Mouse (Mus musculus) intestine, postnatal 0 days (tissue): ENCODE results near the gene Prdm16. TPM values are rescaled to one million over a fixed set of nuclear protein-coding genes. Genes with fewer than 3 reads are reported as not detected.

ENCODE experiments used
- ATAC-seq: fragments of 200-750 bp; cut with Nextera tagmentation; 2 replicates; pipeline ENCODE4 v1.8.0; 2017; ENCODE audit warnings: mild to moderate bottlenecking, moderate TSS enrichment, moderate library complexity
- H3K27ac ChIP-seq: fragments of 300-500 bp; sonication (generic); 2 replicates; pipeline ENCODE4 v1.5.1; 2014; ENCODE audit warnings: mild to moderate bottlenecking, low read depth, low read length, moderate library complexity
- H3K27me3 ChIP-seq: fragments of 300-500 bp; sonication (generic); replicated peaks from 2 replicates; pipeline ENCODE4 v1.6.1; 2014; ENCODE audit warnings: low read length, mixed read lengths; ENCODE audit not compliant: control insufficient read depth, insufficient read depth
- H3K36me3 ChIP-seq: fragments of 300-500 bp; sonication (generic); 2 replicates; pipeline ENCODE4 v1.6.1; 2014; ENCODE audit warnings: mild to moderate bottlenecking, moderate library complexity; ENCODE audit not compliant: control insufficient read depth, insufficient read depth
- H3K4me1 ChIP-seq: fragments of 300-500 bp; sonication (generic); replicated peaks from 2 replicates; pipeline ENCODE4 v1.6.1; 2014; ENCODE audit warnings: antibody characterized with exemption, low read length, mixed read lengths; ENCODE audit not compliant: control insufficient read depth, insufficient read depth
- H3K4me2 ChIP-seq: fragments of 300-500 bp; sonication (generic); replicated peaks from 2 replicates; pipeline ENCODE4 v1.6.1; 2014; ENCODE audit warnings: low read depth, mild to moderate bottlenecking, moderate library complexity
- H3K4me3 ChIP-seq: fragments of 300-500 bp; sonication (generic); 2 replicates; pipeline ENCODE4 v1.5.1; 2014; ENCODE audit warnings: low read depth, low read length
- H3K9ac ChIP-seq: fragments of 300-500 bp; sonication (generic); 2 replicates; pipeline ENCODE4 v1.6.1; 2014; ENCODE audit warnings: mild to moderate bottlenecking, low read depth, low read length
- H3K9me3 ChIP-seq: fragments of 300-500 bp; sonication (generic); 2 replicates; pipeline ENCODE4 v1.6.1; 2016; ENCODE audit warnings: mixed run types; ENCODE audit not compliant: control insufficient read depth
- CTCF ChIP-seq: sonication (generic); IDR thresholded peaks from 2 replicates; pipeline ENCODE4 v1.5.1; 2016; ENCODE audit warnings: low read depth, mild to moderate bottlenecking, control low read depth, antibody characterized with exemption, moderate library complexity
- WGBS: fragments of 180-500 bp; shearing (Covaris S2); extraction: QIAGEN DNeasy Blood & Tissue Kit; methylation state at CpG from one replicate; pipeline ENCODE4 v1.1.7; 2014; 5-methylcytosine and 5-hydroxymethylcytosine counted together
- polyA plus RNA-seq: library from polyadenylated mRNA; unstranded; fragments of >200 nt; fragmentation: Nextera tagmentation; extraction: Ambion mirVana; gene quantifications from 2 replicates; pipeline ENCODE4 v1.2.1, GENCODE M21; 2015

Prdm16 gene
- polyA plus RNA-seq, 1 experiment from 2014 or later = 9.0 TPM

DNA sequence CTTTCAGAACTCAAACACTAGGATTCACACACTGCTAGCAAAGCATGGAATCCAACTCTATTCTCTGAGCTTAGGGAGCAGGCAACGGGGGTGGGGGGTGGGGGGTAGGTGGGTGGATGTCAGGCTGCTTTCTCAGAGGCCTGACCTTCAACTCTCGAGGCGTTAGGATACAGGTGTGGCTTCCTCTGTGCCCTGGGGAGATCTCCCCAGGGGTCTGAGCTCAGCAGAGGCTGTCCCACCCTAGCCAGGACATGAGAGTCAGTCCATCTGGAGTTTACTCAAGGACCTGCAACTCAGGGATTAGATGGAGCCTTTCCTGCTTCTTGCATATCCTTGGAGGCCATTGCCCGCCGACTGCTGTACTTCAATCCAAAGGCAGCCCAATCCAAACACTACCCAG, 267.6 kb downstream of the Prdm16 start:
- H3K9ac ChIP-seq = no peak overlapping the region
- no peak overlapping the region for H3K4me2 ChIP-seq
- no peak overlapping the region for H3K27ac ChIP-seq
- 58% methylated on average over 5 of the region's 5 CpGs for WGBS
- H3K36me3 ChIP-seq = no peaks in the 10 kb centered on the region
- TF ChIP-seq CTCF = no peak
- no peak for ATAC-seq
- H3K27me3 ChIP-seq = no peaks in the 10 kb centered on the region
- H3K4me3 ChIP-seq = no peak overlapping the region
- no peaks in the 10 kb centered on the region for H3K9me3 ChIP-seq
- no peaks in the 10 kb centered on the region for H3K4me1 ChIP-seq

DNA sequence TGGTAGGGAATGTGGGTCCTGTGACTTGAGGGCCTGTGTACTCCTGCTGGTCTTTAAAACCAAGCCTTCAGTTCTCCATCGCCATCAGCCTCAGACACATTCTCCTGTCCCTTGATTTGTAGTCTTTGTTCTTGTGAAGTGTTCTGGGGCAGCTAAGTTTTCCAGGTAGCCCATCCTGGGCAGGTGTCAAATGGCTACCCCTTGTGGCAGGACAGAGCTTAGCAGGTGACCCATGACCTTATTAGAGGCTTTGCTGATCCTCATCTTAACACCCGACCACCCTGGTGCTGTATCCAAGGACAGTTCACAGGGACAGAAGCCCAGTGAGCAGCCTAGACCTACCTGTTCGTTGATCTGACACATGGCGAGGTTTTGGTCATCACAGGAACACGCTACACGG, 269.8 kb downstream of the Prdm16 start:
- peak; percentile 59 for TF ChIP-seq CTCF
- 86% methylated on average over 6 of the region's 6 CpGs for WGBS
- ATAC-seq = no peak

DNA sequence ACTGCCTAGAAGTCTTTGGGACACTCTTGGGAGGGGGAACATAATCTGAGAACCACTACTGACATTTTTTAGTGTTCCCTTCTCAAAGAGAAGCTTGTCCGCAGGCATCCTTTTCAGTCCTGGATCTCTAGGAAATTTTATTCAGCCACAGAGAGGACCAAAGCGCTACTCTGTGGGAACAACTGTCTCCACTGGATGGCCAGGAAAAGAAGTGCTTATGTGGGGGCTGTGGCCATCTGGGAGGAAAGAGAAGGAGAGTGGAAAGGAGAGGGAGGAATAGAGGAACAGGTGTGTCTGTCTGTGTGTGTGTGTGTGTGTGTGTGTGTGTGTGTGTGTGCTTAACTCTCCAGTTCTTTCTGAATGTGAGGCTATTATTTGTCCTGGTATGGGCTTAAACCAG, 271.9 kb downstream of the Prdm16 start:
- H3K4me1 ChIP-seq = no peaks in the 10 kb centered on the region
- H3K36me3 ChIP-seq = no peaks in the 10 kb centered on the region
- no peaks in the 10 kb centered on the region for H3K9me3 ChIP-seq
- H3K4me3 ChIP-seq = no peak overlapping the region
- no peak for TF ChIP-seq CTCF
- ATAC-seq = no peak
- H3K27me3 ChIP-seq = no peaks in the 10 kb centered on the region
- no peak overlapping the region for H3K9ac ChIP-seq
- H3K4me2 ChIP-seq = no peak overlapping the region
- no peak overlapping the region for H3K27ac ChIP-seq
- WGBS = 93% methylated on average over 2 of the region's 2 CpGs

More for the DNA sequence above, 269.8 kb downstream of the Prdm16 start:
- no peaks in the 10 kb centered on the region for H3K27me3 ChIP-seq
- H3K4me3 ChIP-seq = no peak overlapping the region
- H3K4me1 ChIP-seq = no peaks in the 10 kb centered on the region
- H3K9me3 ChIP-seq = no peaks in the 10 kb centered on the region
- H3K27ac ChIP-seq = no peak overlapping the region
- no peak overlapping the region for H3K4me2 ChIP-seq
- no peaks in the 10 kb centered on the region for H3K36me3 ChIP-seq
- no peak overlapping the region for H3K9ac ChIP-seq

DNA sequence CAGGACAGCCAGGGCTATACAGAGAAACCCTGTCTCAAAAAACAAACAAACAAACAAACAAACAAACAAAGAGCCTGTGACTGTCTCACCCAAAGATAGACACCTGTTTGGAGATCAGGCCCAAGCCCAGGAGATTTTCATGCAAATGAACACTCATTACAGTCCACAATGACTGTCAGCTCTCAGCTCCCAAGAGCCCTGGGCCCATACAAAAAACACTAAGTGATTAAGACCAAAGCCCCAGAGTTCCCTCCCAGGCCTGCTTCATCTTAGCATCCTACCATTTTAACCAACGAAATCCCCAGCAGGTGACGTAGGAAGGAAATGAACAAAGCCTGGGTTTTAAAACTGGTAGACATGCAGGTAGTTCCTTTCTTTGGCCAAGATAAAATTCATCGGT, 275.8 kb downstream of the Prdm16 start:
- Histone ChIP-seq H3K9me3 (no peaks in the 10 kb centered on the region), H3K36me3 (peaks cover 3% of the 10 kb centered on the region; the same call in 1 of the 2 replicates), H3K4me1 (peaks cover 4% of the 10 kb centered on the region), H3K4me2 (no peak overlapping the region), H3K4me3 (no peak overlapping the region), H3K27ac (peak overlapping the region; percentile 79; the same call in 1 of the 2 replicates), H3K9ac (no peak overlapping the region), H3K27me3 (no peaks in the 10 kb centered on the region)
- WGBS = 79% methylated on average over 3 of the region's 3 CpGs
- ATAC-seq = no peak
- no peak for TF ChIP-seq CTCF

DNA sequence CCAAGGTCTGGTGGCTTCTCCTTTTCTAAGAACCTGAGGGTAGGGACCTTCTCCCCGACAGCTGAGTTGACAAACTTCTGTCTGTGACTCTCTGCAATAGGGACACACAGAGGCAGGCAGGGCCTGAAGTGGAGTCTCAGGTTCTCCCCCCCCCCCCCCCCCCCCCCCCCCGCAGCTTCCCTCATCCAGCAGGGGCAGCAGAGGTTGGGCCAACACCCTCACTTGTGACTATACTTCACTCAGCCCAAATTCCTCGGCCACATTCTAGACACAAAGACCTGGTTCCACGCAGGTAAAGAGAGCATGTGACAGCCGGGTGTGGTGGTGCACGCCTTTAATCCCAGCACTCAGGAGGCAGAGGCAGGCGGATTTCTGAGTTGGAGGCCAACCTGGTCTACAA, 276.2 kb downstream of the Prdm16 start:
- H3K27ac ChIP-seq = peak overlapping the region; percentile 79
- H3K9ac ChIP-seq = no peak overlapping the region
- 63% methylated on average over 6 of the region's 7 CpGs for WGBS
- peak overlapping the region; percentile 35; the same call in 1 of the 2 replicates for H3K4me2 ChIP-seq
- no peaks in the 10 kb centered on the region for H3K27me3 ChIP-seq
- peak; percentile 24; the same call in 1 of the 2 replicates for TF ChIP-seq CTCF
- H3K4me1 ChIP-seq = peaks cover 4% of the 10 kb centered on the region
- H3K36me3 ChIP-seq = peaks cover 3% of the 10 kb centered on the region; the same call in 1 of the 2 replicates
- H3K4me3 ChIP-seq = no peak overlapping the region
- no peaks in the 10 kb centered on the region for H3K9me3 ChIP-seq
- ATAC-seq = no peak

DNA sequence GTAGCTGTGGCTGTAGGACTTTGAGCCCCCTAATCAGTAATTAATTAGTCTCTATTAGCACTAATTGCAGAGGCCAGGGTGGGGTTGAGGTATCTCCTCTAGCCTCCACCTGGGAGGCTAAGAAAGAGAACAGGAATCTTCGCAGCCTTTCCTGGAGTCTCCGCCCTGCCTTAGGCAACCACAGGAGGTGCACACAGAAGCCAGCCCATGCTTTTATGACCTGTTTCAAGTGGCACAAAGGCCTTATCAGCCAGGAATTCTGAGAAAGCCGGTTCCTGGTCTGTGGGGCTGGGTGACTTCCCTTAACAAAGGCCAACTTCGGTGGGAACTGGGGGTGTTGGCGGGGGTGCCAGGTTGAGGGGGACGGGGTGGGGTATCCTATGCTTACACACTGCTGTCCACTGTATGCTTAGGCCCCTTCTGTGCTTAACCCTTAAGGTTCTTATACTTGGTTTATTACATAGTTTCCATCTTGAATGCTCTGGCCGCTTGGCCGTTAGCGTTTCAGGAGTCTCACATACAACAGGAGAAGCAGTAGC, 276.8 kb downstream of the Prdm16 start:
- H3K4me2 ChIP-seq = peak overlapping the region; percentile 52
- no peak overlapping the region for H3K4me3 ChIP-seq
- H3K27ac ChIP-seq = peak overlapping the region; percentile 87
- H3K9ac ChIP-seq = no peak overlapping the region
- H3K9me3 ChIP-seq = no peaks in the 10 kb centered on the region
- ATAC-seq = peak; percentile 83
- peaks cover 3% of the 10 kb centered on the region; the same call in 1 of the 2 replicates for H3K36me3 ChIP-seq
- no peaks in the 10 kb centered on the region for H3K27me3 ChIP-seq
- peak; percentile 29; the same call in 1 of the 2 replicates for TF ChIP-seq CTCF
- WGBS = 36% methylated on average over 9 of the region's 9 CpGs
- H3K4me1 ChIP-seq = peaks cover 4% of the 10 kb centered on the region
